Mouse (Mus musculus) kidney, embryonic 16.5 days (tissue): ENCODE data around the gene Ankrd11. TPM values are rescaled to one million over a fixed set of nuclear protein-coding genes. Genes with fewer than 3 reads are reported as not detected.
A peak's percentile ranks its signal among the peaks of the same experiment; 100 is the strongest.
"Not testable (repeated sequence)": the region's sequence is repeated elsewhere in the genome, so short reads cannot be mapped to it uniquely, and the experiment has no call there.

Experiments used
- ATAC-seq: fragments of 200-750 bp; cut with Nextera tagmentation; 2 replicates; pipeline ENCODE4 v1.8.0; 2017; ENCODE audit warnings: moderate TSS enrichment; ENCODE audit not compliant: low FRiP score, low TSS enrichment
- H3K27ac ChIP-seq: fragments of 300-500 bp; sonication (generic); 2 replicates; pipeline ENCODE4 v1.5.1; 2014; ENCODE audit warnings: low read length
- H3K27me3 ChIP-seq: fragments of 300-500 bp; sonication (generic); 2 replicates; pipeline ENCODE4 v1.6.1; 2014; ENCODE audit warnings: low read length, control low read depth, mixed read lengths; ENCODE audit not compliant: insufficient read depth
- H3K36me3 ChIP-seq: fragments of 300-500 bp; sonication (generic); 2 replicates; pipeline ENCODE4 v1.6.1; 2014; ENCODE audit warnings: low read length, control low read depth, mixed read lengths; ENCODE audit not compliant: insufficient read depth
- H3K4me1 ChIP-seq: fragments of 300-500 bp; sonication (generic); 2 replicates; pipeline ENCODE4 v1.6.1; 2014; ENCODE audit warnings: low read length, control low read depth, mixed read lengths; ENCODE audit not compliant: insufficient read depth
- H3K4me2 ChIP-seq: fragments of 300-500 bp; sonication (generic); replicated peaks from 2 replicates; pipeline ENCODE4 v1.6.1; 2014; ENCODE audit warnings: low read depth, low read length
- H3K4me3 ChIP-seq: fragments of 300-500 bp; sonication (generic); 2 replicates; pipeline ENCODE4 v1.5.1; 2014; ENCODE audit warnings: mild to moderate bottlenecking, low read length
- H3K9ac ChIP-seq: fragments of 300-500 bp; sonication (generic); replicated peaks from 2 replicates; pipeline ENCODE4 v1.6.1; 2014; ENCODE audit warnings: low read length
- H3K9me3 ChIP-seq: fragments of 300-500 bp; sonication (generic); 2 replicates; pipeline ENCODE4 v1.6.1; 2016; ENCODE audit warnings: low read length, control low read depth
- WGBS: fragments of 180-500 bp; shearing (Covaris S2); extraction: QIAGEN DNeasy Blood & Tissue Kit; methylation state at CpG from one replicate; pipeline ENCODE4 v1.1.7; 2014; 5-methylcytosine and 5-hydroxymethylcytosine counted together
- polyA plus RNA-seq: library from polyadenylated mRNA; unstranded; fragments of >200 nt; fragmentation: Nextera tagmentation; extraction: Ambion mirVana; gene quantifications from 2 replicates; pipeline ENCODE4 v1.2.1, GENCODE M21; 2015

Gene Ankrd11
- polyA plus RNA-seq, 1 experiment from 2014 or later, result 25.6 TPM

GRCm38 (mm10) chr8:123031321-123031978 is 10.6 kb downstream of the Ankrd11 start:
- ATAC-seq, result no peak
- H3K4me1 ChIP-seq, result peaks cover 21% of the 10 kb centered on the region; the same call in 1 of the 2 replicates
- no peak overlapping the region for H3K4me2 ChIP-seq
- H3K9ac ChIP-seq, result no peak overlapping the region
- H3K27me3 ChIP-seq, result no peaks in the 10 kb centered on the region
- no peaks in the 10 kb centered on the region for H3K36me3 ChIP-seq
- WGBS, result 78% methylated on average over 7 of the region's 7 CpGs
- no peaks in the 10 kb centered on the region for H3K9me3 ChIP-seq
- no peak overlapping the region for H3K27ac ChIP-seq
- H3K4me3 ChIP-seq, result no peak overlapping the region

GRCm38 (mm10) chr8:123030091-123030490 is 12.0 kb downstream of the Ankrd11 start:
- ATAC-seq, H3K36me3 ChIP-seq: not testable (repeated sequence)

GRCm38 (mm10) chr8:123027786-123028185 is 14.3 kb downstream of the Ankrd11 start:
- no peaks in the 10 kb centered on the region for H3K27me3 ChIP-seq

More at GRCm38 (mm10) chr8:123030091-123030490, 12.0 kb downstream of the Ankrd11 start:
- not testable (repeated sequence) for H3K4me1 ChIP-seq, H3K4me3 ChIP-seq, H3K27me3 ChIP-seq, H3K9me3 ChIP-seq, H3K27ac ChIP-seq, H3K4me2 ChIP-seq, H3K9ac ChIP-seq
- WGBS, result 80% methylated on average over 5 of the region's 5 CpGs

GRCm38 (mm10) chr8:123025951-123026351 is 16.1 kb downstream of the Ankrd11 start:
- Histone ChIP-seq H3K4me1 (peaks cover 9% of the 10 kb centered on the region), H3K27me3 (no peaks in the 10 kb centered on the region), H3K4me3 (no peak overlapping the region), H3K9ac (no peak overlapping the region), H3K36me3 (no peaks in the 10 kb centered on the region), H3K9me3 (no peaks in the 10 kb centered on the region), H3K27ac (no peak overlapping the region), H3K4me2 (no peak overlapping the region)
- no peak for ATAC-seq
- 69% methylated on average over 3 of the region's 3 CpGs for WGBS

More at GRCm38 (mm10) chr8:123027786-123028185, 14.3 kb downstream of the Ankrd11 start:
- Histone ChIP-seq H3K4me2 (no peak overlapping the region), H3K9me3 (no peaks in the 10 kb centered on the region), H3K36me3 (no peaks in the 10 kb centered on the region), H3K9ac (no peak overlapping the region), H3K27ac (no peak overlapping the region), H3K4me1 (no peaks in the 10 kb centered on the region), H3K4me3 (no peak overlapping the region)
- ATAC-seq, result no peak
- WGBS, result 92% methylated on average over 8 of the region's 8 CpGs

- Histone ChIP-seq H3K27ac (no peak overlapping the region), H3K4me3 (no peak overlapping the region), H3K36me3 (no peaks in the 10 kb centered on the region), H3K9me3 (no peaks in the 10 kb centered on the region), H3K4me2 (no peak overlapping the region), H3K4me1 (peaks cover 11% of the 10 kb centered on the region), H3K27me3 (no peaks in the 10 kb centered on the region), H3K9ac (no peak overlapping the region)
- WGBS, result 92% methylated on average over 2 of the region's 2 CpGs
- ATAC-seq, result no peak
Observed at GRCm38 (mm10) chr8:123024226-123024625, 17.9 kb downstream of the Ankrd11 start.

- ATAC-seq, result no peak
- Histone ChIP-seq H3K27ac (no peak overlapping the region), H3K9ac (no peak overlapping the region), H3K9me3 (no peaks in the 10 kb centered on the region), H3K27me3 (no peaks in the 10 kb centered on the region), H3K4me1 (peaks cover 19% of the 10 kb centered on the region), H3K4me2 (no peak overlapping the region), H3K36me3 (no peaks in the 10 kb centered on the region), H3K4me3 (no peak overlapping the region)
- WGBS, result 79% methylated on average over 3 of the region's 3 CpGs
Observed at GRCm38 (mm10) chr8:123022727-123023126, 19.4 kb downstream of the Ankrd11 start.

GRCm38 (mm10) chr8:123021259-123021658 is 20.8 kb downstream of the Ankrd11 start:
- Histone ChIP-seq H3K4me2 (no peak overlapping the region), H3K36me3 (no peaks in the 10 kb centered on the region), H3K27me3 (no peaks in the 10 kb centered on the region), H3K9ac (no peak overlapping the region), H3K4me3 (no peak overlapping the region), H3K9me3 (no peaks in the 10 kb centered on the region), H3K4me1 (peaks cover 19% of the 10 kb centered on the region), H3K27ac (0 out of 2 replicates have a peak overlapping the region, but pooled peaks have one; percentile 30)
- no peak for ATAC-seq
- WGBS, result 100% methylated on average over 1 of the region's 1 CpGs

- Histone ChIP-seq H3K4me3 (no peak overlapping the region), H3K27me3 (no peaks in the 10 kb centered on the region), H3K9me3 (no peaks in the 10 kb centered on the region), H3K9ac (no peak overlapping the region), H3K4me1 (peaks cover 19% of the 10 kb centered on the region), H3K4me2 (no peak overlapping the region), H3K36me3 (no peaks in the 10 kb centered on the region), H3K27ac (no peak overlapping the region)
- 84% methylated on average over 2 of the region's 2 CpGs for WGBS
- no peak for ATAC-seq
Observed at GRCm38 (mm10) chr8:123020859-123021258, 21.2 kb downstream of the Ankrd11 start.

GRCm38 (mm10) chr8:123020084-123020483 is 22.0 kb downstream of the Ankrd11 start:
- ATAC-seq, result no peak
- H3K27ac ChIP-seq, result no peak overlapping the region
- H3K4me1 ChIP-seq, result peaks cover 19% of the 10 kb centered on the region
- no peak overlapping the region for H3K9ac ChIP-seq
- H3K9me3 ChIP-seq, result no peaks in the 10 kb centered on the region
- 54% methylated on average over 2 of the region's 2 CpGs for WGBS
- no peak overlapping the region for H3K4me3 ChIP-seq
- no peak overlapping the region for H3K4me2 ChIP-seq
- H3K36me3 ChIP-seq, result no peaks in the 10 kb centered on the region
- no peaks in the 10 kb centered on the region for H3K27me3 ChIP-seq

- Histone ChIP-seq H3K9me3 (no peaks in the 10 kb centered on the region), H3K27ac (no peak overlapping the region), H3K4me3 (no peak overlapping the region), H3K4me2 (no peak overlapping the region), H3K36me3 (no peaks in the 10 kb centered on the region), H3K9ac (no peak overlapping the region), H3K27me3 (no peaks in the 10 kb centered on the region), H3K4me1 (peaks cover 19% of the 10 kb centered on the region)
- WGBS, result 59% methylated on average over 4 of the region's 4 CpGs
- ATAC-seq, result no peak
Observed at GRCm38 (mm10) chr8:123018484-123019164, 23.5 kb downstream of the Ankrd11 start.
